ENCODE assay signal across 22 mouse cellular contexts in the genomic region with DNA sequence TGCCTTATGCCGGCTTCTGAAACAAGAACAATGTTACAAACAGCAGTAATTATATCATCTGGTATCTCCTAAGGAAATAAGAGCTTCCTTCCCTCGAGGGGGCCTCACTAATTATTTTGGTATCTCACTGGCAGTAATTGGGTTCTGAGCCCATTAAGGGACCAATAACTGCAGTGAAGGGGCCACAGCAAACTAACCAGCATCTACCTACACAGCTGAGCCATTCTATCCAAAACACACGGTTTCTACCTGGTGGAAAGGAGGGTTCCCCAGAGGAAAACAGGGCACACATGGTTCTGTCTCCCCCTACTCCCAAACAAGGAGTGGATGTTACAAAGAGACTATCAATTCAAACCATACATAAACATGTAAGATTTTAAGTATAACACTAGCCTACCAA. TPM values are rescaled to one million over a fixed set of nuclear protein-coding genes. Genes with fewer than 3 reads are reported as not detected.
DNase-seq lines count a peak whose midpoint lies in the region; ATAC-seq lines count a peak whose summit lies in the region.
"Had no signal": no experiment of that assay in that cellular context is flagged by ENCODE, and none has a peak within 500 bp of the region (broad histone marks: within the 10 kb centered on the region; RNA-seq: fewer than 3 reads in every experiment).

No protein-coding gene starts in this region.

- 50% methylated on average over 3 of the region's 3 CpGs for WGBS in embryonic facial prominence, embryonic 14.5 days
- 55% methylated on average over 3 of the region's 3 CpGs for WGBS in embryonic facial prominence, embryonic 10.5 days
- WGBS in neural tube, embryonic 13.5 days, result 43% methylated on average over 3 of the region's 3 CpGs

- peak; percentile 87 for ATAC-seq in embryonic facial prominence, embryonic 14.5 days (ENCODE audit: low read depth)
- peak; percentile 53; the same call in 1 of the 2 replicates for ATAC-seq in neural tube, embryonic 13.5 days (ENCODE audit: low read depth)
- ATAC-seq: activated CD4-positive, CD25-positive, alpha-beta regulatory T cell, adult 4 months; forebrain, embryonic 13.5 days; forebrain, embryonic 16.5 days; hindbrain, postnatal 0 days; inflammation-experienced regulatory T-cells, adult 6 months had no signal

- H3K27ac ChIP-seq in embryonic facial prominence, embryonic 14.5 days (replicated peaks; ENCODE audit: low read depth, low read length), result no peak overlapping the region
- H3K27ac ChIP-seq in embryonic facial prominence, embryonic 10.5 days (replicated peaks), result no peak overlapping the region
- H3K27ac ChIP-seq in neural tube, embryonic 13.5 days (replicated peaks), result 0 out of 2 replicates have a peak overlapping the region, but pooled peaks have one; percentile 46
- H3K27ac ChIP-seq: embryonic facial prominence, embryonic 12.5 days; forebrain, embryonic 10.5 days; forebrain, embryonic 13.5 days; hindbrain, embryonic 14.5 days; hindbrain, postnatal 0 days had no signal

- H3K9me3 ChIP-seq in embryonic facial prominence, embryonic 14.5 days (ENCODE audit: control insufficient read depth, low read length), result no peaks in the 10 kb centered on the region
- no peaks in the 10 kb centered on the region for H3K9me3 ChIP-seq in embryonic facial prominence, embryonic 10.5 days
- H3K9me3 ChIP-seq in neural tube, embryonic 13.5 days, result no peaks in the 10 kb centered on the region
- H3K9me3 ChIP-seq: embryonic facial prominence, embryonic 12.5 days; forebrain, embryonic 10.5 days; forebrain, embryonic 13.5 days had no signal

- no peak overlapping the region for H3K4me2 ChIP-seq in embryonic facial prominence, embryonic 14.5 days (ENCODE audit: low read depth, low read length)
- no peak overlapping the region for H3K4me2 ChIP-seq in neural tube, embryonic 13.5 days
- H3K4me2 ChIP-seq: embryonic facial prominence, embryonic 12.5 days; forebrain, embryonic 13.5 days; heart, embryonic 11.5 days; hindbrain, embryonic 14.5 days had no signal

- no peaks in the 10 kb centered on the region for H3K27me3 ChIP-seq in embryonic facial prominence, embryonic 14.5 days (replicated peaks; ENCODE audit: control insufficient read depth, insufficient read depth, low read length)
- H3K27me3 ChIP-seq in embryonic facial prominence, embryonic 10.5 days (replicated peaks; ENCODE audit: low read depth, poor library complexity, severe bottlenecking), result no peaks in the 10 kb centered on the region
- no peaks in the 10 kb centered on the region for H3K27me3 ChIP-seq in neural tube, embryonic 13.5 days
- H3K27me3 ChIP-seq: embryonic facial prominence, embryonic 12.5 days; forebrain, embryonic 13.5 days had no signal

- DNase-seq in embryonic facial prominence, embryonic 14.5 days (ENCODE audit: low spot score), result peak; percentile 63
- no peak for DNase-seq in embryonic facial prominence, embryonic 10.5 days (ENCODE audit: low spot score)
- DNase-seq in neural tube, embryonic 10.5 days (ENCODE audit: extremely low spot score, low spot score), result no peak
- DNase-seq in retina, embryonic 14.5 days (ENCODE audit: low spot score), result peak; percentile 8
- DNase-seq in heart, adult 18-20 months, result no peak
- DNase-seq: adrenal gland, adult 8-10 months; adrenal gland, postnatal 25 days; cerebellum, adult 18-20 months; cerebellum, adult 9-10 months; cerebellum, postnatal 14 days; gastrocnemius, postnatal 10 days; gastrocnemius, postnatal 36 days had no signal

- no peak overlapping the region for H3K9ac ChIP-seq in embryonic facial prominence, embryonic 14.5 days (ENCODE audit: low read depth, low read length)
- no peak overlapping the region for H3K9ac ChIP-seq in neural tube, embryonic 13.5 days
- H3K9ac ChIP-seq: embryonic facial prominence, embryonic 12.5 days; forebrain, embryonic 13.5 days; hindbrain, embryonic 14.5 days had no signal

- no peaks in the 10 kb centered on the region for H3K4me1 ChIP-seq in embryonic facial prominence, embryonic 14.5 days (ENCODE audit: control insufficient read depth, insufficient read depth, low read length)
- 0 out of 2 replicates have a peak, but pooled peaks cover 3% of the 10 kb centered on the region for H3K4me1 ChIP-seq in embryonic facial prominence, embryonic 10.5 days
- peaks cover 10% of the 10 kb centered on the region; the same call in 1 of the 2 replicates for H3K4me1 ChIP-seq in neural tube, embryonic 13.5 days (replicated peaks)
- H3K4me1 ChIP-seq: embryonic facial prominence, embryonic 12.5 days; forebrain, embryonic 10.5 days had no signal

- no peaks in the 10 kb centered on the region for H3K36me3 ChIP-seq in embryonic facial prominence, embryonic 14.5 days (ENCODE audit: control insufficient read depth, insufficient read depth, low read length)
- H3K36me3 ChIP-seq in embryonic facial prominence, embryonic 10.5 days (replicated peaks), result peaks cover 3% of the 10 kb centered on the region
- H3K36me3 ChIP-seq in neural tube, embryonic 13.5 days, result no peaks in the 10 kb centered on the region
- H3K36me3 ChIP-seq: embryonic facial prominence, embryonic 12.5 days had no signal

- no peak overlapping the region for H3K4me3 ChIP-seq in embryonic facial prominence, embryonic 14.5 days (ENCODE audit: low read depth, low read length)
- H3K4me3 ChIP-seq in embryonic facial prominence, embryonic 10.5 days, result no peak overlapping the region
- no peak overlapping the region for H3K4me3 ChIP-seq in neural tube, embryonic 13.5 days
- H3K4me3 ChIP-seq: embryonic facial prominence, embryonic 12.5 days; forebrain, embryonic 10.5 days; forebrain, embryonic 13.5 days had no signal

RNA-seq across cellular contexts. Expression of gene Hdlbp, which starts 19.5 kb away (rescaled TPM):
- polyA plus RNA-seq in embryonic facial prominence, embryonic 14.5 days (2014; fragmentation: Nextera tagmentation; extraction: Ambion mirVana), result 188 and 194 TPM in 2 replicates
- polyA plus RNA-seq in embryonic facial prominence, embryonic 10.5 days (2016; fragmentation: Nextera tagmentation; extraction: Ambion mirVana), result 124 and 126 TPM in 2 replicates
- 83.9 and 85.7 TPM in 2 replicates for polyA plus RNA-seq in neural tube, embryonic 13.5 days (2015; fragmentation: Nextera tagmentation; extraction: Ambion mirVana)
- total RNA-seq in heart, adult 18-20 months (2021), result 100 to 1,000 TPM; 521 to 556 TPM

RNA-seq across cellular contexts. Expression of gene Farp2, which starts 52.8 kb away (rescaled TPM):
- 10.0 and 12.6 TPM in 2 replicates for polyA plus RNA-seq in embryonic facial prominence, embryonic 14.5 days (2014; fragmentation: Nextera tagmentation; extraction: Ambion mirVana)
- polyA plus RNA-seq in embryonic facial prominence, embryonic 10.5 days (2016; fragmentation: Nextera tagmentation; extraction: Ambion mirVana), result 5.9 and 6.4 TPM in 2 replicates
- 6.3 and 6.5 TPM in 2 replicates for polyA plus RNA-seq in neural tube, embryonic 13.5 days (2015; fragmentation: Nextera tagmentation; extraction: Ambion mirVana)
- total RNA-seq in heart, adult 18-20 months (2021), result 10 to 100 TPM; 21.5 to 22.0 TPM

Comparison
In these comparisons a context has a peak if more than half of its experiments do, and no peak if none do; other contexts are left out.
1. DNase-seq: peak in embryonic facial prominence, embryonic 14.5 days (single experiment) and retina, embryonic 14.5 days (single experiment); none in embryonic facial prominence, embryonic 10.5 days (single experiment), neural tube, embryonic 10.5 days (single experiment) and heart, adult 18-20 months (0 of 2).